Mouse (Mus musculus) olfactory bulb, adult 2 months (tissue): Measurements from ENCODE around the gene Gm10203. TPM values are rescaled to one million over a fixed set of nuclear protein-coding genes. Genes with fewer than 3 reads are reported as not detected.
A peak's percentile ranks its signal among the peaks of the same experiment; 100 is the strongest.

Experiments
- H3K27ac ChIP-seq: fragments of 200-500 bp; 2 replicates; pipeline ENCODE4 v1.5.1; 2012; ENCODE audit warnings: low read depth, low read length; ENCODE audit not compliant: insufficient read depth
- H3K4me1 ChIP-seq: fragments of 200-500 bp; 2 replicates; pipeline ENCODE4 v1.6.1; 2012; ENCODE audit warnings: low read length; ENCODE audit not compliant: control insufficient read depth, insufficient read depth
- H3K4me3 ChIP-seq: fragments of 200-500 bp; 2 replicates; pipeline ENCODE4 v1.5.1; 2012; ENCODE audit warnings: mild to moderate bottlenecking, low read depth, low read length, moderate library complexity; ENCODE audit not compliant: insufficient read depth
- CTCF ChIP-seq: fragments of 200-500 bp; IDR thresholded peaks from 2 replicates; pipeline ENCODE4 v1.5.1; 2012; ENCODE audit warnings: low read depth, mild to moderate bottlenecking, low read length, moderate library complexity; ENCODE audit not compliant: insufficient read depth
- POLR2A ChIP-seq: fragments of 200-500 bp; IDR thresholded peaks from 2 replicates; pipeline ENCODE4 v1.6.1; 2012; ENCODE audit warnings: mild to moderate bottlenecking, low read depth, low read length, moderate library complexity; ENCODE audit not compliant: insufficient read depth
- WGBS: fragments of 180-500 bp; shearing (Covaris S2); methylation state at CpG from one replicate; pipeline ENCODE4 v1.1.7; 2018; 5-methylcytosine and 5-hydroxymethylcytosine counted together
- polyA plus RNA-seq: library from polyadenylated mRNA; stranded (reverse); fragments of >200 nt; gene quantifications from 2 replicates; pipeline ENCODE4 v1.2.4, GENCODE M21; 2012; ENCODE audit warnings: low replicate concordance; ENCODE audit not compliant: missing spikeins, insufficient read depth, insufficient read length

Gene Gm10203
- polyA plus RNA-seq, 1 experiment: not detected

- under 1% methylated on average over 124 of the region's 124 CpGs for WGBS
- Histone ChIP-seq H3K27ac (peak within 1 kb of the TSS; percentile 97), H3K4me3 (peak within 1 kb of the TSS; percentile 69), H3K4me1 (no peaks in the 10 kb centered on the region)
- TF ChIP-seq POLR2A: peak; percentile 86
- TF ChIP-seq CTCF: no peak
Observed at GRCm38 (mm10) chr6:149101076-149101942, 28.7 kb upstream of the Gm10203 start, which contains the start of gene Dennd5b. Dennd5b (minus strand) TSS chr6:149101680.

- no peaks in the 10 kb centered on the region for H3K4me1 ChIP-seq
- whole genome bisulfite sequencing: 8% methylated on average over 7 of the region's 7 CpGs
- H3K4me3 ChIP-seq: peak overlapping the region; percentile 69
- no peak for TF ChIP-seq CTCF
- TF ChIP-seq POLR2A: no peak
- H3K27ac ChIP-seq: peak overlapping the region; percentile 97
Observed at GRCm38 (mm10) chr6:149101943-149102243, 28.1 kb upstream of the Gm10203 start.

GRCm38 (mm10) chr6:149103451-149103850, 26.5 kb upstream of the Gm10203 start:
- Histone ChIP-seq H3K4me3 (no peak overlapping the region), H3K4me1 (no peaks in the 10 kb centered on the region), H3K27ac (no peak overlapping the region)
- WGBS: 92% methylated on average over 1 of the region's 1 CpGs
- no peak for TF ChIP-seq CTCF
- no peak for TF ChIP-seq POLR2A

GRCm38 (mm10) chr6:149107615-149108014, 22.4 kb upstream of the Gm10203 start:
- TF ChIP-seq CTCF (no peak), POLR2A (no peak)
- no peak overlapping the region for H3K4me3 ChIP-seq
- H3K27ac ChIP-seq: no peak overlapping the region
- peaks cover 3% of the 10 kb centered on the region; the same call in 1 of the 2 replicates for H3K4me1 ChIP-seq
- WGBS: 85% methylated on average over 3 of the region's 3 CpGs

- WGBS: 38% methylated on average over 2 of the region's 2 CpGs
Observed at GRCm38 (mm10) chr6:149108909-149109308, 21.1 kb upstream of the Gm10203 start.

GRCm38 (mm10) chr6:149116992-149117391, 13.0 kb upstream of the Gm10203 start:
- H3K27ac ChIP-seq: no peak overlapping the region
- no peaks in the 10 kb centered on the region for H3K4me1 ChIP-seq
- no peak for TF ChIP-seq CTCF
- TF ChIP-seq POLR2A: no peak
- no peak overlapping the region for H3K4me3 ChIP-seq

More at GRCm38 (mm10) chr6:149108909-149109308, 21.1 kb upstream of the Gm10203 start:
- no peak overlapping the region for H3K4me3 ChIP-seq
- peaks cover 3% of the 10 kb centered on the region; the same call in 1 of the 2 replicates for H3K4me1 ChIP-seq
- no peak overlapping the region for H3K27ac ChIP-seq
- TF ChIP-seq CTCF (no peak), POLR2A (no peak)

GRCm38 (mm10) chr6:149118935-149119334, 11.0 kb upstream of the Gm10203 start:
- WGBS: 78% methylated on average over 2 of the region's 2 CpGs
- Histone ChIP-seq H3K27ac (no peak overlapping the region), H3K4me1 (no peaks in the 10 kb centered on the region), H3K4me3 (no peak overlapping the region)
- TF ChIP-seq CTCF (no peak), POLR2A (no peak)

- 21% methylated on average over 2 of the region's 2 CpGs for WGBS
- no peak overlapping the region for H3K27ac ChIP-seq
- TF ChIP-seq CTCF (no peak), POLR2A (no peak)
- no peak overlapping the region for H3K4me3 ChIP-seq
- H3K4me1 ChIP-seq: no peaks in the 10 kb centered on the region
Observed at GRCm38 (mm10) chr6:149119853-149120252, 10.1 kb upstream of the Gm10203 start.

- H3K27ac ChIP-seq: no peak overlapping the region
- 80% methylated on average over 3 of the region's 3 CpGs for WGBS
- TF ChIP-seq CTCF (no peak), POLR2A (no peak)
- no peaks in the 10 kb centered on the region for H3K4me1 ChIP-seq
- H3K4me3 ChIP-seq: no peak overlapping the region
Observed at GRCm38 (mm10) chr6:149123042-149123441, 6.9 kb upstream of the Gm10203 start.

- Histone ChIP-seq H3K4me1 (no peaks in the 10 kb centered on the region), H3K4me3 (no peak overlapping the region), H3K27ac (no peak overlapping the region)
- WGBS: 71% methylated on average over 4 of the region's 4 CpGs
- no peak for TF ChIP-seq CTCF
- no peak for TF ChIP-seq POLR2A
Observed at GRCm38 (mm10) chr6:149126675-149127074, 3.3 kb upstream of the Gm10203 start.
